Mouse (Mus musculus): ENCODE results near the gene Rnf185. TPM values are rescaled to one million over a fixed set of nuclear protein-coding genes. Genes with fewer than 3 reads are reported as not detected.

Rnf185 gene
- polyA plus RNA-seq, 1 experiment from 2014 or later = 36.4 TPM

DNA sequence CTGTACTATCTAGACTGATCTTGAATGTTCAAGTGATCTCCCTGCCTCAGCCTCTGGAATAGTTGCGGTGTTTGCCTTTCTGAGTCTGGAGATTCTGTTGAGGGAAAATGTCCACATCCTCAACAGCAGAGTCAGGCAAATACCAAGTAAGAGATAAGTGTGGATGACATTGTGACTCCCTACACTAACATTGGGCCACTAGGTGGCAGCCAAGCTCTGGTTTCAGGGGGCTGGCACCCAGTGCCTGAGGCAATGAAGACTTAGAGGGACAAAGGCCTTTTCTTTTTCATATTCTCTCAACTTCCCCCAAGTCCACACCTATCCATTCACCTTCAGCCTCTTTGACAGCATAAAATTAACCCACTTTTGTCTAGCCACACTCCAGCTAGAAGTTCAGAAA, 20.3 kb upstream of the Rnf185 start:
- no peak overlapping the region for H3K9ac ChIP-seq (replicated peaks)
- H3K27me3 ChIP-seq (replicated peaks) = no peaks in the 10 kb centered on the region
- no peak overlapping the region for H3K4me3 ChIP-seq (replicated peaks)
- H3K36me3 ChIP-seq = no peaks in the 10 kb centered on the region
- H3K27ac ChIP-seq (replicated peaks) = no peak overlapping the region
- ATAC-seq (ENCODE audit: low FRiP score) = no peak
- H3K4me1 ChIP-seq = no peaks in the 10 kb centered on the region
- 33% methylated on average over 1 of the region's 1 CpGs for WGBS
- H3K4me2 ChIP-seq = no peak overlapping the region
- H3K9me3 ChIP-seq (replicated peaks) = no peaks in the 10 kb centered on the region

DNA sequence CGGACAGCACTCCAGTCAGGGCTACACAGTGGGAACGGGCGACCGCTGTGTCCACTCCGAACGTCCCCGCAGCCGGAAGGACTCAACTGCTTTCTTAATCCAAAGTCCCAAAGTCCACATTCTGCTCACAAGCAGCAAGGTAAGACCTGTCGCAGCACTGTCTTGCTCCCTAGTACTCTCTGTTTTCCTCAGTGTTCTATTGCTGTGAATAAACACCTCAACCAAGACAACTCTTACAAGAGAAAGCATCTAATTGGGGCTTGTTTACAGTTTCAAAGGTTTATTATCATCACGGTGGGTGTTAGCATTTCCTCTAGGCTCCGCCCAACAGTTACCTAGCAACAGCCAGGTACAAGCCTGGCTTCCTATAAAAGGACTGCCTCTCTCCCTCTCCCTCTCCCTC, 19.3 kb upstream of the Rnf185 start:
- H3K9me3 ChIP-seq (replicated peaks) = no peaks in the 10 kb centered on the region
- H3K4me1 ChIP-seq = no peaks in the 10 kb centered on the region
- no peaks in the 10 kb centered on the region for H3K36me3 ChIP-seq
- ATAC-seq (ENCODE audit: low FRiP score) = no peak
- no peak overlapping the region for H3K4me2 ChIP-seq
- 22% methylated on average over 11 of the region's 11 CpGs for WGBS
- no peak overlapping the region for H3K4me3 ChIP-seq (replicated peaks)
- no peaks in the 10 kb centered on the region for H3K27me3 ChIP-seq (replicated peaks)
- H3K27ac ChIP-seq (replicated peaks) = no peak overlapping the region
- H3K9ac ChIP-seq (replicated peaks) = no peak overlapping the region

DNA sequence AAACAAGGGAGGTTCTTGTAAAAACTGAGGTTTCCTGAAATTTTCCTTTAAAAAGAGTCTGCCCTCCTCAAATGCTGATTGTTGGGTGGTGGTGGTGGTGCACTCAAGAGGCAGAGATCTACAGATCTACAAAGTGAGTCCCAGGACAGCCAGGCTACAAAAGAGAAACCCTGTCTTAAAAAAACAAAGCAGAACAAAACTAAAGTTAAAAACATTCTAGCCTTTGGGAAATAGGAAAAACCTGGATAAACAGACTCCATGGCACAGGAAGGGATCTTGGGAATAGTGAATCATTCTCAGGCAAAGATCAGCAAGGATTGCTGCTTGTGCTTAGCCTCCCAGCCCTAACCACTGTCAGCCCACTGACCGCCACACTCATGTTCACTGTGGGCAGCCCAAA, 10.7 kb upstream of the Rnf185 start:
- H3K36me3 ChIP-seq = no peaks in the 10 kb centered on the region
- H3K4me1 ChIP-seq = no peaks in the 10 kb centered on the region
- H3K4me3 ChIP-seq (replicated peaks) = no peak overlapping the region
- no peak overlapping the region for H3K4me2 ChIP-seq
- H3K9ac ChIP-seq (replicated peaks) = no peak overlapping the region
- H3K27ac ChIP-seq (replicated peaks) = no peak overlapping the region
- 90% methylated on average over 1 of the region's 1 CpGs for WGBS
- no peaks in the 10 kb centered on the region for H3K27me3 ChIP-seq (replicated peaks)
- H3K9me3 ChIP-seq (replicated peaks) = no peaks in the 10 kb centered on the region
- no peak for ATAC-seq (ENCODE audit: low FRiP score)

DNA sequence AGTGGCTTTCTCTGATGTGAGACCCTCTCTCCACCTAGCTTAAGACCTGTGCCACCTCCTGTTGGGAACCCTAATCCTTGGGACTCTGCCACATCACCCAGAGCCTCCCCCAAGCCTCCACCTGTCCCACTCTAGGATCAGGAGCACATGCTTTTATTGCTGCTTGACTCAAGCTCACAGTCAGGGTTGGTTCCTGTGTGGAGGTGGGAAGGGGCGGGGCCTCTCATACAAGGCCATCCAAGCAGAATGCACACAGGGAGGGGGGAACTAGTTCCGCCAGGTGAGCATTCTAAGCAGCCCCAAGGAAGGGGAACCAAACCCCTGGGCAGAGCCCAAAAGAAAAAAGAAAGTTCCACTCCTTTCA, 6.9 kb upstream of the Rnf185 start:
- Histone ChIP-seq H3K4me2 (no peak overlapping the region), H3K27me3 (replicated peaks) (no peaks in the 10 kb centered on the region)
- WGBS = 88% methylated on average over 2 of the region's 2 CpGs

DNA sequence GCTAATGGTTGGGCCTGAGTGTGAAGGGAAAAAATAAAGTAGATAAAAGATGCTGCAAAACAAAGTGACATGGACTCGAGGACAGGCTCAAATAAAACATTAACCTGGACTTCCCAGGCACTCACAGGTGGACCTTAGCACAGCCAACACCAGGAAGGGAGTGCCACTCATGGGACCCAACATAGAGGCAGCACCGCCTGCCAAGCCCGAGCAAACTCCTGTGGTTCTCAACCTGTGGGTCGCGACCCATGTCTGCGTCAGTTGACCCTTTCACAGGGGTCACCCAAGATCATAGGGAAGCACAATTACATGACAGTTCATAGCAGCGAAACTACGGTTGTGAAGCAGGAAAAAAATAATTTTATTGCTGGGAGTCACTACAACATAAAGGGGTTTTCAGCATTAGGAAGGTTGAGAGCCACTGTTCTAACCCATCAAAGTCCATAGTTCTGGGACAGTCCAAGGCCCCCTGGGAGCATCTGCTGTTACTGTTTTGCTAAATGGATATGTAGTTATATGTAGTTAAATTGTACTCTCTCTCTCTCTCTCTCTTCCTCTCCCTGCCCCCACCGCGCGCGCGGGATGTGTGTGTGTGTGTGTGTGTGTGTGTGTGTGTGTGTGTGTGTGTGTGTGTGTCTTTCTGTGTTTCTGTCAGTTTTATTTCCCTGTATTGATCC, 6.4 kb upstream of the Rnf185 start:
- WGBS = 83% methylated on average over 8 of the region's 13 CpGs
- H3K4me1 ChIP-seq = peaks cover 9% of the 10 kb centered on the region
- H3K9ac ChIP-seq (replicated peaks) = no peak overlapping the region
- ATAC-seq (ENCODE audit: low FRiP score) = no peak
- no peak overlapping the region for H3K27ac ChIP-seq (replicated peaks)
- H3K9me3 ChIP-seq (replicated peaks) = no peaks in the 10 kb centered on the region
- no peak overlapping the region for H3K4me3 ChIP-seq (replicated peaks)
- no peak overlapping the region for H3K4me2 ChIP-seq
- no peaks in the 10 kb centered on the region for H3K27me3 ChIP-seq (replicated peaks)
- H3K36me3 ChIP-seq = peaks cover 8% of the 10 kb centered on the region

More for the DNA sequence above, 6.9 kb upstream of the Rnf185 start:
- Histone ChIP-seq H3K4me1 (peaks cover 5% of the 10 kb centered on the region), H3K9me3 (replicated peaks) (no peaks in the 10 kb centered on the region), H3K9ac (replicated peaks) (no peak overlapping the region), H3K36me3 (peaks cover 8% of the 10 kb centered on the region), H3K27ac (replicated peaks) (no peak overlapping the region), H3K4me3 (replicated peaks) (no peak overlapping the region)
- ATAC-seq (ENCODE audit: low FRiP score) = no peak

DNA sequence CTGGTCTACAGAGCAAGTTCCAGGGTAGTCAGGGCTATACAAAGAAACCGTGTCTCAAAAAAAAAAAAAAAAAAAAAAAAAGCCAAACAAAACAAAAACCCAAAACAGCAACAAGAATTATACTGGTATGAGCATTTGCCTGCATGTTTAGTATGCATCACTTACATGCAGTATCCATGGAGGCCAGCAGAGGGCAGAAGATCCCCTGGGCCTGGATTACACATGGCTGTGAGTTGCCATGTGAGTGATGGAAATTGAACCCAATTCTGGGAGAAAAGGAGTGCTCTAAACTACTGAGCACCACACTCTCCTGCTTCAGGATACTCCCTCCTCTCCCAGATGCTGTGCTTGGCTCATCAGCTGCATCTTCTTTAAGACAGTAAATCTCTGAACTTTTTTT, 4.2 kb upstream of the Rnf185 start:
- ATAC-seq (ENCODE audit: low FRiP score) = no peak
- Histone ChIP-seq H3K9me3 (replicated peaks) (no peaks in the 10 kb centered on the region), H3K4me1 (peaks cover 15% of the 10 kb centered on the region), H3K4me3 (replicated peaks) (no peak overlapping the region), H3K36me3 (peaks cover 8% of the 10 kb centered on the region), H3K27ac (replicated peaks) (no peak overlapping the region), H3K4me2 (no peak overlapping the region), H3K27me3 (replicated peaks) (no peaks in the 10 kb centered on the region), H3K9ac (replicated peaks) (no peak overlapping the region)
- 58% methylated on average over 1 of the region's 1 CpGs for WGBS

DNA sequence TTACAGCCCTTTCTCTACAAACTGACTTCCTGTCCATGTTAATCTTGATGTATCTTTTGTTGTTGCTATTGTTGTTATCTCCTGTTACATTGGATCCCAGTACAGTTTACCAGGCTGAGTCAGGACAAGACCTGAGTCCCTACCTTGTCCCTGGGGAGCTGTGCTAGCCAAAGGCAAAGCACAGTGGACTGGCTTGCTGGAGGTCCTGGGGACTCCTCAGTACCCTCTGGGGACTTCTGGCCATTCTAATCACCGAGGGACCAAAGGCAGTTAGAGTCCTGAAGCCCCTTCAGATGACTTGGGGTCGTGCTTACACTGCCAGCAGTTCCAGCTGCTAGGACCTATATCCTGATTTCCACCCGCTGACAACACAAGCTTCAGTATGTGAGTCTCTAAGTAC, 2.3 kb upstream of the Rnf185 start:
- Histone ChIP-seq H3K27ac (replicated peaks) (no peak overlapping the region), H3K4me2 (no peak overlapping the region), H3K4me1 (peaks cover 28% of the 10 kb centered on the region), H3K9me3 (replicated peaks) (no peaks in the 10 kb centered on the region), H3K9ac (replicated peaks) (no peak overlapping the region), H3K4me3 (replicated peaks) (no peak overlapping the region), H3K36me3 (peaks cover 8% of the 10 kb centered on the region), H3K27me3 (replicated peaks) (no peaks in the 10 kb centered on the region)
- no peak for ATAC-seq (ENCODE audit: low FRiP score)
- 92% methylated on average over 3 of the region's 3 CpGs for WGBS

DNA sequence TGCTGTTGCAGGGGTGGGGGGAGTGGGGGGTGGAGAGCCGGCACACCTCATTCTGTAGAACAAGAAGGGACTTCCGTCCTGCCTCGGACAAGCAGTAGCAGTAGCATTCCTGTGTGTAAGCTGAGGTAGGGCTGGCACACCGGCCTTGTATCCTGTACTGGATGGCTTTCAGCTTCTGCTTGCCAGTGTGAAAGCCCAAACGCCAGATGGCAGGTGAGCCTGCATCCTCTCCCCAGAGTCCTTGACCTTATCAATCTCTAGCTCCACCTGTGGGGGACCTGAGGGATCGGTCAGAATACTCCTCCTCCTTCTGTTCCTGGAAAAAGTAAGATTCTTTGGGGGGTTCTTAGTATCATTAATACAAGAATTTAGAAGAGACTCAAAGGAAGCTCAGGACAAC, 1.3 kb upstream of the Rnf185 start:
- Histone ChIP-seq H3K9ac (replicated peaks) (no peak overlapping the region), H3K36me3 (peaks cover 8% of the 10 kb centered on the region)

DNA sequence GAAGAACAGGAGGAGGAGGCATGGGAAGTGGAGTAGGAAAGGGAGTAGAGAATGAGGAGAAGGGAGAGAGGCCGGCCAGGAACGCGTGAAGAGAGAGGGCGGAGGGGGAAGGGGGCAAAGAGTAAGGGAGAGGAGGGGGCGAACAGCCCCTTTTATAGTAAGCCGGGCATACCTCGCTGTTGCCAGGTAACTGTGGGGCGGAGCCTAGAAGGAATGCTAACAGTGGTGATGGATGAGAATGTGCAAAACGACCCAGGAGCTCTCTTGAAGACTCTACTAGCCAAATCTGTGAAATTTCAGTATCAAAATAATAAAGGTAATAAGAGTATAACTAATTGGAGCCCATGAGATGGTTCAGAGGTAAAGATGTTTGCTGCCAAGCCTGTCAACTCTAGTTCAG, 606 bp upstream of the Rnf185 start:
- 0% methylated on average over 9 of the region's 9 CpGs for WGBS
- H3K36me3 ChIP-seq = peaks cover 8% of the 10 kb centered on the region

More for the DNA sequence above, 1.3 kb upstream of the Rnf185 start:
- no peaks in the 10 kb centered on the region for H3K27me3 ChIP-seq (replicated peaks)
- WGBS = 79% methylated on average over 6 of the region's 6 CpGs
- no peak overlapping the region for H3K27ac ChIP-seq (replicated peaks)
- no peak for ATAC-seq (ENCODE audit: low FRiP score)
- peaks cover 28% of the 10 kb centered on the region for H3K4me1 ChIP-seq
- peak overlapping the region; percentile 86 for H3K4me3 ChIP-seq (replicated peaks)
- peak overlapping the region; percentile 85 for H3K4me2 ChIP-seq
- no peaks in the 10 kb centered on the region for H3K9me3 ChIP-seq (replicated peaks)

DNA sequence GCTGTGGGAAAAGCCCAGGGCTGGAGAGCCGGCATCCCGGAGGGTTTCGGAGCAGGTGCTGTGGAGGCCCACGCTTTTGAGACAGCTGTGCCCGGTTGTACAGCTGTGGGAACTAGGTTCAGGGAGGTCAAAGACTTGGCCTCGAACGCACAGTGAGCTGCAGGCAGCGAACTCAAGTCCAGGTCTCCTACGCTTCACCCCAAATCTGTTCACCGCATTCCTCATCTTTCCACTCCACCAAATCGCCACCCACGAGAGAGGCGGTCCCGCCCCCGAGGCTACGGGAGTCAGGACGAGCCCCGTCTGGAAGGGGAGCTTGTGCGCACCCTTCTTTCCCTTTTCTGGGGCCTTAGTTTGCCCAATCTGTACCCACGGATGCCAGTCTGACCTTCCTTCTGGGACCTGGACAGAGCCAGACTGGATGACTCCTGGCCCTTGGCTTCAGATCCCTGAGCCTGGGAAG, 431 bp downstream of the Rnf185 start:
- peaks cover 28% of the 10 kb centered on the region for H3K4me1 ChIP-seq
- ATAC-seq (ENCODE audit: low FRiP score) = peak; percentile 65
- peak overlapping the region; percentile 86 for H3K4me3 ChIP-seq (replicated peaks)
- H3K4me2 ChIP-seq = peak overlapping the region; percentile 85
- peak overlapping the region; percentile 85 for H3K9ac ChIP-seq (replicated peaks)
- peak overlapping the region; percentile 91 for H3K27ac ChIP-seq (replicated peaks)
- no peaks in the 10 kb centered on the region for H3K27me3 ChIP-seq (replicated peaks)
- WGBS = under 1% methylated on average over 20 of the region's 20 CpGs
- no peaks in the 10 kb centered on the region for H3K9me3 ChIP-seq (replicated peaks)
- peaks cover 8% of the 10 kb centered on the region for H3K36me3 ChIP-seq

More for the DNA sequence above, 606 bp upstream of the Rnf185 start:
- Histone ChIP-seq H3K4me3 (replicated peaks) (peak overlapping the region; percentile 86), H3K27ac (replicated peaks) (peak overlapping the region; percentile 91), H3K27me3 (replicated peaks) (no peaks in the 10 kb centered on the region), H3K4me2 (peak overlapping the region; percentile 85), H3K4me1 (peaks cover 28% of the 10 kb centered on the region), H3K9ac (replicated peaks) (peak overlapping the region; percentile 85), H3K9me3 (replicated peaks) (no peaks in the 10 kb centered on the region)
- peak; percentile 63 for ATAC-seq (ENCODE audit: low FRiP score)

DNA sequence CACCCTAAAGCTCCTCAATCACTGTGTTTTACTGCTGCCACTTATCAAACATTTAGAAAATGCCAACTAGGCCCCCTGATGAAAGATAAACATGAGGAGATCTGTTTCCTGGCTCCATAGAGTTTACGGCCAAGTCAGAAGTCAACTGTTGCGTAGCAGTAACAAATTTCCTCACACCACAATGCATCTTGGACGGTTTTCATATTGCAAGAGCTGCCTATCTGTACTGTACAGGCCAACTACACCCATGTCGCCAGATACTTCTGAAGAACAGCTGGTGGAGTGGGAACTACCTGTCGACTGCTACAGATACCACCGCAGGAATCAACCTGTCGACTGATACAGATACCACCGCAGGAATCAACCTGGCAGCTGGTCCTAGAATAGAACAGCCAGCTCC, 7.3 kb downstream of the Rnf185 start:
- Histone ChIP-seq H3K4me2 (no peak overlapping the region), H3K27ac (replicated peaks) (no peak overlapping the region), H3K9ac (replicated peaks) (no peak overlapping the region), H3K4me3 (replicated peaks) (no peak overlapping the region), H3K36me3 (no peaks in the 10 kb centered on the region), H3K27me3 (replicated peaks) (no peaks in the 10 kb centered on the region), H3K4me1 (peaks cover 4% of the 10 kb centered on the region), H3K9me3 (replicated peaks) (no peaks in the 10 kb centered on the region)
- ATAC-seq (ENCODE audit: low FRiP score) = no peak
- WGBS = 89% methylated on average over 8 of the region's 8 CpGs

DNA sequence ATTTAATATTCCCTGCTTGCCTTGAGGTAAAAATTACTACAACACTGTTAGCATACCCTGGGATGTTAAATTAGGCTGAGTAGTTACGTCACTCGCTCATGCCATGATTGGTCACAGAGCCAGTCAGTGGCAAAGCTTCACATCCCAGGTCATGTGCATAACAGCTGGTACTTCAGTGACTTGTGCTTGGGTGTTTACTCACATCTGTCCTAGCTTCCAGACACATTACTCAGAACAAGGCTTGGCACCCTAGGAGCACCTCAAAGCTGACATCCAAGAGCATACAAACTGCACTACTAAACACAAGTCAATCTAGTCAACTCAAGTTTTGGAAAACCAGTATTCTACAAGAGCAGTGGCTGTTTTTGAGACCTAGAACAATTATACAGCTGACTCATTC, 9.1 kb downstream of the Rnf185 start:
- ATAC-seq (ENCODE audit: low FRiP score) = no peak
- H3K4me1 ChIP-seq = peaks cover 4% of the 10 kb centered on the region
- no peaks in the 10 kb centered on the region for H3K27me3 ChIP-seq (replicated peaks)
- WGBS = 87% methylated on average over 2 of the region's 2 CpGs
- H3K4me2 ChIP-seq = no peak overlapping the region
- no peak overlapping the region for H3K4me3 ChIP-seq (replicated peaks)
- no peak overlapping the region for H3K27ac ChIP-seq (replicated peaks)
- H3K36me3 ChIP-seq = no peaks in the 10 kb centered on the region
- H3K9ac ChIP-seq (replicated peaks) = no peak overlapping the region
- H3K9me3 ChIP-seq (replicated peaks) = no peaks in the 10 kb centered on the region
